Mouse (Mus musculus): Measurements from ENCODE around the gene Sema7a. TPM values are rescaled to one million over a fixed set of nuclear protein-coding genes. Genes with fewer than 3 reads are reported as not detected.

Sema7a gene
- polyA plus RNA-seq, 1 experiment from 2014 or later, result 2.1 TPM

Other genes with a start within 250 kb of the Sema7a start
- gene Edc3, start 231.6 kb upstream of the Sema7a start, polyA plus RNA-seq (2015; fragmentation: Nextera tagmentation; extraction: Ambion mirVana), result 35.7 and 36.8 TPM in 2 replicates
- 75.4 and 86.2 TPM in 2 replicates for gene Clk3, start 174.3 kb upstream of the Sema7a start, polyA plus RNA-seq (2015; fragmentation: Nextera tagmentation; extraction: Ambion mirVana)
- 9.2 and 10.5 TPM in 2 replicates for gene Arid3b, start 103.3 kb upstream of the Sema7a start, polyA plus RNA-seq (2015; fragmentation: Nextera tagmentation; extraction: Ambion mirVana)
- gene Ubl7, start 29.1 kb upstream of the Sema7a start, polyA plus RNA-seq (2015; fragmentation: Nextera tagmentation; extraction: Ambion mirVana), result 181 and 183 TPM in 2 replicates
- 0.44 and 1.1 TPM in 2 replicates for gene Cyp11a1, start 66.3 kb downstream of the Sema7a start, polyA plus RNA-seq (2015; fragmentation: Nextera tagmentation; extraction: Ambion mirVana)
- 15.0 and 15.7 TPM in 2 replicates for gene Stra6, start 123.7 kb downstream of the Sema7a start, polyA plus RNA-seq (2015; fragmentation: Nextera tagmentation; extraction: Ambion mirVana)
- gene Ccdc33, start 178.7 kb downstream of the Sema7a start, polyA plus RNA-seq (2015; fragmentation: Nextera tagmentation; extraction: Ambion mirVana), result 0.36 and 0.79 TPM in 2 replicates

Data from midbrain, embryonic 15.5 days (tissue).